Mouse (Mus musculus) mature B cell (primary cell): ENCODE results near the gene Prkce.

Source experiments
- in situ Hi-C: fragments of 300-500 bp; cut with MboI; formaldehyde crosslinking; loops from 2 replicates; pipeline ENCODE4 v1.14.3; 2019

The Prkce gene

GRCm38 (mm10) chr17:86254978-86255377 lies 87.4 kb downstream of the Prkce start:
- in situ Hi-C loops, result no loop called here

DNA sequence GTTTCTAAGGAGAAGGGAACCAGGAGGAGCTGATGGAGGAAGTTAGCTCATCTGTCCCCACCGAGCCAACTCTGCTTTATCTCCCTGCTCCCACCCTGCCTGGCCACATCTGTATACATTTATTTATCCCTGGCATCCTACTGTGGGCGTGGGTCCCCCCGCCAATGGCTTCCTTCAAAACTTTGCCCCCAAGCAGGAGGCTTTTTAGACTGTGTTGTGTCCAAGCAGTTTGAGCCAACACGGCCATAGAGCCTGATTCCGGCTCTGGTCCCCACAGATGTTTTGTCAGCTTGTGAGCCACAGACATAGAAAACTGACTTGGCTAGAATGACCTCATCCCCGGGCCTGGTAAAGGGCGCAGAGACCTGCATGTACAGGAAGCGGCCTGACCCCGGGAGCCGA lies 89.1 kb downstream of the Prkce start:
- in situ Hi-C loops, result no loop called here

DNA sequence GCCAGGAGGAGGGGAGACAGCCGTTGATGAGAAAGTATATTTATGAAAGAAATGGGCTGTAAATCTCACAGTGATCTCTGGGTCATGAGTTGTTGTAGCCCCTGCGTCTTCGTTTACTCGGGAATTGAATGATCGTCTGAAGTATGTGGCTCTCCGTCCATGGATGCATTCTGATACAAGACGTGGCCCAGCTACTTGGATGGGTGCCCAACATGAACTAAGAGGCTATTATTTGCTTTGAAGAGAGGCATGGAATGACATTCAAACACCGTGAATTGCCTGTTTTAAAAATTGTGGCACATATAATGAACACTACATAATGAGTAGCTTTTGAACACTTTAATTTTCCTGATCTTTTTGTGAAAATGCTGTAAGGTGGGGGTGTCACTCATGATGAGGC lies 93.5 kb downstream of the Prkce start:
- in situ Hi-C loops, result no loop called here

- in situ Hi-C loops, result no loop called here
These were observed 96.5 kb downstream of the Prkce start for GRCm38 (mm10) chr17:86263985-86264649.

GRCm38 (mm10) chr17:86266051-86266450 lies 98.5 kb downstream of the Prkce start:
- in situ Hi-C loops, result no loop called here

DNA sequence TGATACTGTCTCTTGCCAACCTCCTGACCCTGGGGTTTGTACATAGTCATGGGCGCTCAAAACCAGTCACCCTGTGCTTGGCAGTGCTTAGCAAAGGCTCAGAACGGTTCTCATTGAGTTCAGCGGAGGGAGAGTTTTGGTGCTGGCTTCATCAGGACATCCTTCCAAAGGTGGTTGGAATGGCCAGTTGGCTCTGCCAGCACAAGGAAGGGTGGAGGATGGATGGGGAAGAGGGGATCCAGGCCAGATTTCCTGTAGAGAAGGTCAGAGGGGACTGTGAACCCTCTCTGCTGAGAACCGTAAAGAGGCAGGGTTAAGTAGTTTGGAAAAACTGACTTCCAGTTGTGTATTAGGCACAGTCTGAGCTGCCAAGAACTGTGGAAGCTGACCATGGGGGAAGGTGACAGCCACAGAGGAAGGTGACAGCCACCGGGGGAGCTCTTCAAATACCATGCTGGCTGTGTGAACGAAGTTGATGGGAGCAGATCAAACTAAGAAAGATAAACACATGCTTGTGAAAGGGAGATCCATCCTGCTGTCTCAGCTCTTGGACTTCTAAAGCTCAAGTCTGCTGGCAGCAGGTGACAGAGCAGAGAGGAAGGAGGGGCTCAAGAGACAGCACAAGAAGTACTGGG lies 99.7 kb downstream of the Prkce start:
- in situ Hi-C loops, result no loop called here

DNA sequence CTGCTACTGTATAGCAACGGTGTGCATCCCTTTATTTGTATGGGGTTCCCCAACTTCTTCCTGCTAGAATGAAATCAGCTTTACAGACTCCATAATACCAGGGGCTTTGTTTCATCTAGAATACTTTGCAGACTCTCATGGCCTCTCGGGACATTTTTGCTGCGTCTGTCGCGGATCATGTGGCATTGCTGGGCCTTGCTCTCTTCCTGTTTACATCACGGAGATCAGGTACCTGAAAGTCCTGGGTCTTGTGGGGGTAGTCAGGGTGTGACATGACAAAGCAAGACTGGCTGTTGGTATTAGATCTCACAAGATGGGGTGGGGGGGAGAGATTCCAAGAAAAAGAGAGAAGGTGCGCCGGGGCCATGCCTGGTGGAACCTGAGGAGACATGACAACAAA lies 102.1 kb downstream of the Prkce start:
- in situ Hi-C loops, result no loop called here

- in situ Hi-C loops, result no loop called here
These were observed 102.9 kb downstream of the Prkce start for GRCm38 (mm10) chr17:86270523-86270922.

DNA sequence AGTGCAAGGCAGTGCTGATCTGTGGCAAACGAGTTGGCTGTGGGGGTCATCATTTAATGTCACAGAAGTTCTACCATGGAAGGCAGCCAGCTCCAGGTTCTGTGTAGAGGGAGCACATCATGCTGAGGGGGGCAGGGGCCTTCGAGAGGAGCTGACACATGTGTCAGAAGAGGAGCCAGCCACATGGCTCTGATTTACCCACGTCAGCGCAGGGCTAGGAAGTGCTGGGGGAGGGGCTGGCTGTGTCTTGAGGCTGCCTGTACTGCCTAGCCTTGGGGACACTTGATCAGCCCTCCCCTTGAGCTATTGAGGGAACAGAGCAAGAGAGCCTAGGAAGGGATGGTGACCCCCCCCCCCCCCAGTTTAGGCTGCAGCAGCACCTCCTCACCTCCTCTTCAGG lies 103.7 kb downstream of the Prkce start:
- in situ Hi-C loops, result no loop called here

- in situ Hi-C loops, result no loop called here
These were observed 105.4 kb downstream of the Prkce start for GRCm38 (mm10) chr17:86272961-86273360.

- in situ Hi-C loops, result no loop called here
These were observed 106.2 kb downstream of the Prkce start for GRCm38 (mm10) chr17:86273566-86274349.

- in situ Hi-C loops, result no loop called here
These were observed 106.8 kb downstream of the Prkce start for GRCm38 (mm10) chr17:86274350-86274744.

DNA sequence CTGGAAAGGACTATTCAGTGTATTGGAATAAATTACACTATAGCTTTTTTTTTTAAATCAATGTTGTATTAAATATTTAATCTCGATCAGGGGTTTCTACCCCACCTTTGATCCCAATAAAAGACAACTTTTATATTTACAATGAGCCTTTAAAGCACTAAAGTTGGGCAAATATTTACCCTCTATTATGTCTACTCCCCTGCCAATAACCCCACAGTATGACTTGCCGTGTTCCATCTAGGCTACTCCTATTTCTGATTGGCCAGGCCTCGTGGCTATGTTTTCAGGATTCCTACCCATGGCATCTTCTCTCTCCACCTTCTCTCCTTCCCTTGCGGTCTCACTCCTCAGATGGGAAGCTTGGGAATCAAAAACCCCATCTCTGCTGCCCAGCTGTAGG lies 108.8 kb downstream of the Prkce start:
- in situ Hi-C loops, result no loop called here

GRCm38 (mm10) chr17:86277032-86277798 lies 109.6 kb downstream of the Prkce start:
- in situ Hi-C loops, result no loop called here

- in situ Hi-C loops, result no loop called here
These were observed 110.5 kb downstream of the Prkce start for GRCm38 (mm10) chr17:86277999-86278526.

DNA sequence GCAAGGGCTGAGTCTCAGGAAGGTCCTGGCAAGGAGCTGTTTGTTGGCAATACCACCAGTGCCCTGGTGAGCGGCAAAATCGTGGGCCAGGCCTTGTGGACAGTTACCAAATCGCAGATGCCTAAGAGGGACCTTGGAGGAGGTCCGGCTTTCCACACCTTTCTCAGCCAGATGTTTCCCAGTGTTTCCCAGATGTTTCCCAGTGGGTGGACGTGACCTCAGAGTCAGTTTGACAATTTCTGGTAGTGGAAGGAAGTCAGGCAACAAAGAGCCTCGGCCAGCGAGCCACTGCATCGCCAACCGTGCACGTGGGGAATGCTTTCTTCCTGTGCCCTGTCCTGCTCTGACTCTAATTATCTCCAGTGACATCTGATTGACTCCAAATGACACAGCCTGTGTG lies 112.2 kb downstream of the Prkce start:
- in situ Hi-C loops, result no loop called here

DNA sequence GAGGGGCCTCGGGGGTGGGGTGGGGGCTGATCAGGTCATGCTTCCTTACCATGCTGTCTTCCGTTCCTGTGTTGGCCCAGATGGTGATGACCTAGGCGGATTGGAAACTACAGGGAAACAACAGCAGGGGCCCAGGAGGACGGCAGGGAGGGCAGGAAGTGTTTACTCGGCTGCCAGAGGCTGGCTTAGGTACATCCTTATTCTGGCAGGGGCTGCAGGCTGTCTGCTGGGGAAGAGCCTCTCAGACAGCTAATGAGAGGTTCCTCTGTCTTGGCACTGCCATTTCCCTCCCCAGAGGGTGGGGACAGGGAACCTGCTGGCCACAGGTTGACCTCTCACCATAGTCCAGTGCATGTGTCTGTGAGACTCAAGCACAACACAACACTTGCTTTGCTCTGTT lies 116.2 kb downstream of the Prkce start:
- in situ Hi-C loops, result no loop called here

GRCm38 (mm10) chr17:86285058-86285457 lies 117.5 kb downstream of the Prkce start:
- in situ Hi-C loops, result no loop called here

- in situ Hi-C loops, result no loop called here
These were observed 119.2 kb downstream of the Prkce start for GRCm38 (mm10) chr17:86286747-86287271.

- in situ Hi-C loops, result no loop called here
These were observed 125.1 kb downstream of the Prkce start for GRCm38 (mm10) chr17:86292711-86293110.

DNA sequence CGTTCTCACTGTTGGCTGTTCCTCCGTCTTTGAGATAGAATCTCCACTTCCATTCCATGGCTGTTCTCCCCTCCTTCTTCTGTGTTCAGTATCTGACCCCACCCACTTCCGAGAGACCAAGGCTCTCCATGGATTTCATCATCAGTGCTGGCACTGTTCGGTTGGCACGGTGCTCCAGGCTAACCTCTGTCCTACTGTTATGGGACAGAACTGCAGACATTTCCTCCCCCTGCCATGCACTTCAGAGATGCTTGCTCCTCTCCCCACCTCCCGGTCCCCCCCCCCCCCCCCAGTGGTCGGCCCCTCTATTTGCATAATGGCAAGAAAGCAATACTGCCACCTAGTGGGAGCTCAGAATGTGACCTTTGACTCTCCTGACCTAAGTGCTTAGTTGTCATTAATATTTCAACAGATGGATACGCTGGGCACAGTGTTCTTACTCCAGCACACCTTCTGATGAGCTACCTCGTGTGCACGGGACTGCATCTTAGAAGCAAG lies 125.7 kb downstream of the Prkce start:
- in situ Hi-C loops, result no loop called here

- in situ Hi-C loops, result no loop called here
These were observed 132.0 kb downstream of the Prkce start for GRCm38 (mm10) chr17:86299576-86299975.
